Mouse (Mus musculus) left cerebral cortex, adult 11 months (tissue): ENCODE data around the gene Hs3st6.

ENCODE experiments used
- DNase-seq: peaks from one replicate; pipeline ENCODE4 v3.0.0; 2022; ENCODE audit warnings: low spot score

The Hs3st6 gene

GRCm38 (mm10) chr17:24729067-24729466, 23.7 kb upstream of the Hs3st6 start:
- DNase-seq: no peak

GRCm38 (mm10) chr17:24730787-24731186, 22.0 kb upstream of the Hs3st6 start:
- DNase-seq: no peak

- DNase-seq: no peak
These were observed 20.4 kb upstream of the Hs3st6 start for GRCm38 (mm10) chr17:24732233-24732935.

GRCm38 (mm10) chr17:24733434-24734050, 19.2 kb upstream of the Hs3st6 start:
- DNase-seq: no peak

- no peak for DNase-seq
These were observed 18.3 kb upstream of the Hs3st6 start for GRCm38 (mm10) chr17:24734513-24734912.

GRCm38 (mm10) chr17:24735446-24735845, 17.3 kb upstream of the Hs3st6 start:
- no peak for DNase-seq

GRCm38 (mm10) chr17:24736330-24737051, 16.3 kb upstream of the Hs3st6 start, which contains the start of gene Msrb1:
Msrb1 (plus strand) TSS chr17:24736642.
- DNase-seq: peak; percentile 94

GRCm38 (mm10) chr17:24737135-24737810, 15.5 kb upstream of the Hs3st6 start:
- no peak for DNase-seq

GRCm38 (mm10) chr17:24738238-24738637, 14.6 kb upstream of the Hs3st6 start:
- no peak for DNase-seq

- DNase-seq: no peak
These were observed 12.9 kb upstream of the Hs3st6 start for GRCm38 (mm10) chr17:24739926-24740325.

- no peak for DNase-seq
These were observed 10.5 kb upstream of the Hs3st6 start for GRCm38 (mm10) chr17:24742307-24742706.

- DNase-seq: no peak
These were observed 8.9 kb upstream of the Hs3st6 start for GRCm38 (mm10) chr17:24743896-24744295.

- DNase-seq: no peak
These were observed 8.4 kb upstream of the Hs3st6 start for GRCm38 (mm10) chr17:24744381-24744780.

GRCm38 (mm10) chr17:24745526-24746497, 7.0 kb upstream of the Hs3st6 start:
- DNase-seq: peak; percentile 78

- DNase-seq: no peak
These were observed 5.8 kb upstream of the Hs3st6 start for GRCm38 (mm10) chr17:24746986-24747385.

- no peak for DNase-seq
These were observed 1.3 kb upstream of the Hs3st6 start for GRCm38 (mm10) chr17:24751528-24751927.

- DNase-seq: no peak
These were observed 4.6 kb downstream of the Hs3st6 start for GRCm38 (mm10) chr17:24757394-24757793.

- DNase-seq: no peak
These were observed 8.3 kb downstream of the Hs3st6 start for GRCm38 (mm10) chr17:24761121-24761520.

- DNase-seq: no peak
These were observed 12.5 kb downstream of the Hs3st6 start for GRCm38 (mm10) chr17:24765016-24765905.

- no peak for DNase-seq
These were observed 13.6 kb downstream of the Hs3st6 start for GRCm38 (mm10) chr17:24766266-24766875.
